Mouse (Mus musculus): ENCODE data around the gene Ccl9. TPM values are rescaled to one million over a fixed set of nuclear protein-coding genes. Genes with fewer than 3 reads are reported as not detected.

Ccl9 gene
- polyA plus RNA-seq, 1 experiment from 2014 or later, result 6.0 TPM

DNA sequence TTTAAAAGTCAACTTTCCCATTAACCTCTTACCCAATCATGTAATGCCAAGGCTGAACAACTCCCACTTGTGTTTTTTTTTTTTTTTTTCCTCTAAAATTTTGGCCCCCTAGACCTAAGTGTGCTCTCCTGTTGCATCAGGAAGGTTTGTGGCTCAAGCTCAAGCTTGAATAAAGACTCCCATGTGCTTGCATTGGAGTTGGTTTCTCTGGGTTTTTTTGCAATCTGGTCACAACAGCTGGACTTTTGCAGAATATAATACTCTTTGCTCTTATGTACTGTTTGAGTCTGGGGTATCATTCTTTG lies 5.0 kb upstream of the Ccl9 start:
- no peak overlapping the region for H3K27ac ChIP-seq (ENCODE audit: low read depth)
- no peaks in the 10 kb centered on the region for H3K4me1 ChIP-seq (replicated peaks; ENCODE audit: control insufficient read depth, insufficient read depth, low read length)
- no peak overlapping the region for H3K4me2 ChIP-seq (ENCODE audit: low read length)
- no peak overlapping the region for H3K9ac ChIP-seq (ENCODE audit: low read length)
- H3K4me3 ChIP-seq (ENCODE audit: low read depth, low read length), result no peak overlapping the region
- no peaks in the 10 kb centered on the region for H3K9me3 ChIP-seq (ENCODE audit: control insufficient read depth, low read length)
- H3K27me3 ChIP-seq (replicated peaks; ENCODE audit: control insufficient read depth, insufficient read depth, low read length), result no peaks in the 10 kb centered on the region
- DNase-seq (ENCODE audit: low spot score) (no peak), ATAC-seq (replicated peaks; ENCODE audit: low FRiP score, low TSS enrichment, low read depth) (no peak)
- H3K36me3 ChIP-seq (ENCODE audit: control insufficient read depth, insufficient read depth, low read length), result no peaks in the 10 kb centered on the region

- DNase-seq (ENCODE audit: low spot score) (no peak), ATAC-seq (replicated peaks; ENCODE audit: low FRiP score, low TSS enrichment, low read depth) (no peak)
- H3K27me3 ChIP-seq (replicated peaks; ENCODE audit: control insufficient read depth, insufficient read depth, low read length), result no peaks in the 10 kb centered on the region
- H3K9ac ChIP-seq (ENCODE audit: low read length), result no peak overlapping the region
- H3K4me3 ChIP-seq (ENCODE audit: low read depth, low read length), result no peak overlapping the region
- no peaks in the 10 kb centered on the region for H3K4me1 ChIP-seq (replicated peaks; ENCODE audit: control insufficient read depth, insufficient read depth, low read length)
- H3K4me2 ChIP-seq (ENCODE audit: low read length), result no peak overlapping the region
- H3K27ac ChIP-seq (ENCODE audit: low read depth), result no peak overlapping the region
- no peaks in the 10 kb centered on the region for H3K36me3 ChIP-seq (ENCODE audit: control insufficient read depth, insufficient read depth, low read length)
- no peaks in the 10 kb centered on the region for H3K9me3 ChIP-seq (ENCODE audit: control insufficient read depth, low read length)
- WGBS, result 47% methylated on average over 4 of the region's 4 CpGs
Measured at GRCm38 (mm10) chr11:83582626-83583449, 4.4 kb upstream of the Ccl9 start.

GRCm38 (mm10) chr11:83581626-83582610 lies 3.5 kb upstream of the Ccl9 start:
- no peaks in the 10 kb centered on the region for H3K9me3 ChIP-seq (ENCODE audit: control insufficient read depth, low read length)
- H3K4me2 ChIP-seq (ENCODE audit: low read length), result no peak overlapping the region
- no peaks in the 10 kb centered on the region for H3K36me3 ChIP-seq (ENCODE audit: control insufficient read depth, insufficient read depth, low read length)
- no peak overlapping the region for H3K27ac ChIP-seq (ENCODE audit: low read depth)
- no peak for ATAC-seq (replicated peaks; ENCODE audit: low FRiP score, low TSS enrichment, low read depth)
- no peak for DNase-seq (ENCODE audit: low spot score)
- H3K9ac ChIP-seq (ENCODE audit: low read length), result no peak overlapping the region
- H3K27me3 ChIP-seq (replicated peaks; ENCODE audit: control insufficient read depth, insufficient read depth, low read length), result no peaks in the 10 kb centered on the region
- H3K4me3 ChIP-seq (ENCODE audit: low read depth, low read length), result no peak overlapping the region
- WGBS, result 65% methylated on average over 4 of the region's 4 CpGs
- H3K4me1 ChIP-seq (replicated peaks; ENCODE audit: control insufficient read depth, insufficient read depth, low read length), result no peaks in the 10 kb centered on the region

DNA sequence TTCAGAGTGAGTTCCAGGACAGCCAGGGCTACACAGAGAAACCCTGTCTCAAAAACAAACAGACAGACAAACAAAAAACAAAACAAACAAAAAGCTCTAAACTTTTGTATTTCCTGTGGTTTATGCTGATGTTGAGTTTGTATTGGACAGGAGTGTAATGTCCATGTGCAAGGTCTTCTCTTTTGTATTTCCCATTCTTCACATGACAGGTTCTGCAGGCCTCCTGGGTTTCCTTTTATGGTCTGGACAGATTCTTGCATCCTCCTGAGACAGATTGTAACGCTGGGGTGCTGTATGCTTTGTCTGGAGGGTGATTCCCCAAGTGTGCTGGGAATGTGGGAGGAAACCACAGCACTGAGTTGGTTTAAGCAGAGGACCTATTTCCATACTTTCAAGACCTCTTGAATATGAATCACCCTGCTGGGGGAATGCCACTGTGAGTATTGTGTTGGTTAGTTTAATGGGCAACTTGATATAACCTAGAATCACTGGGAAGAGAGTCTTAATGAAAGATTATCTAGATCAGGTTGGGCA lies 2.3 kb upstream of the Ccl9 start:
- H3K9me3 ChIP-seq (ENCODE audit: control insufficient read depth, low read length), result no peaks in the 10 kb centered on the region
- no peak overlapping the region for H3K4me2 ChIP-seq (ENCODE audit: low read length)
- no peak for DNase-seq (ENCODE audit: low spot score)
- 71% methylated on average over 1 of the region's 1 CpGs for WGBS
- H3K36me3 ChIP-seq (ENCODE audit: control insufficient read depth, insufficient read depth, low read length), result no peaks in the 10 kb centered on the region
- H3K4me3 ChIP-seq (ENCODE audit: low read depth, low read length), result no peak overlapping the region
- H3K27me3 ChIP-seq (replicated peaks; ENCODE audit: control insufficient read depth, insufficient read depth, low read length), result no peaks in the 10 kb centered on the region
- H3K9ac ChIP-seq (ENCODE audit: low read length), result no peak overlapping the region
- no peak for ATAC-seq (replicated peaks; ENCODE audit: low FRiP score, low TSS enrichment, low read depth)
- no peaks in the 10 kb centered on the region for H3K4me1 ChIP-seq (replicated peaks; ENCODE audit: control insufficient read depth, insufficient read depth, low read length)
- H3K27ac ChIP-seq (ENCODE audit: low read depth), result no peak overlapping the region

GRCm38 (mm10) chr11:83578999-83579398 lies 563 bp upstream of the Ccl9 start:
- Histone ChIP-seq H3K9me3 (ENCODE audit: control insufficient read depth, low read length) (no peaks in the 10 kb centered on the region), H3K4me2 (ENCODE audit: low read length) (no peak overlapping the region), H3K36me3 (ENCODE audit: control insufficient read depth, insufficient read depth, low read length) (no peaks in the 10 kb centered on the region), H3K4me3 (ENCODE audit: low read depth, low read length) (no peak overlapping the region), H3K4me1 (replicated peaks; ENCODE audit: control insufficient read depth, insufficient read depth, low read length) (no peaks in the 10 kb centered on the region), H3K9ac (ENCODE audit: low read length) (no peak overlapping the region), H3K27me3 (replicated peaks; ENCODE audit: control insufficient read depth, insufficient read depth, low read length) (no peaks in the 10 kb centered on the region), H3K27ac (ENCODE audit: low read depth) (no peak overlapping the region)
- WGBS, result 80% methylated on average over 3 of the region's 3 CpGs
- ATAC-seq (replicated peaks; ENCODE audit: low FRiP score, low TSS enrichment, low read depth), result no peak
- DNase-seq (ENCODE audit: low spot score), result no peak

DNA sequence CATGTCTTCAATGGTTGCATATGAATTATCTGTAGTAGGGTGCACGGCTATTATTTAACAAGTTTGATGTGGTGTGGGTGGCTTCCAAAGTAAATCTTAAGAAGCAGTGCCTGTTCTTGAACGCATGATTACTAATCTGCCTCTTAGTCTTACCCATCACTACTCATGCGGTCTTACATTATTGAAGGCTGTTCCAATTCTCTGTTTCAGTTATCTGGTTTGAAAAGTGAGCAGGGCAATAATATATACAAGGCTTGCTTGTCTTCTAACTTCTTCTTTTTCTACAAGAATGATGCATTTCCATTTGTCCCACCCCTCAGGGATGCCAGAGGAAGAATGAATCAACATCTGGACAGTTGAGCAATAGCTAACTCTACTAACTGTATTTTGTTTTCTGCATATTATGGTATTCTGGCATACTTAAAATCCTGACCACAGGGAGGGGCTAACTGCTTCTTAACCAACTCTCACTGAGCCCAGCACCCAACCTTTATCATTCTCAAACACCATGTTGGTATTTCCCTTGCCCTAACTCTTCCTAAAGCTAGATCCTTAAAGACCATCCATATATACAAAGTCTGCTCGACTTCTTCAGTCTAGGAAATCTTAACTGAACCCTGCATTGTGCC lies 1.4 kb downstream of the Ccl9 start:
- Histone ChIP-seq H3K9me3 (ENCODE audit: control insufficient read depth, low read length) (no peaks in the 10 kb centered on the region), H3K27me3 (replicated peaks; ENCODE audit: control insufficient read depth, insufficient read depth, low read length) (no peaks in the 10 kb centered on the region), H3K27ac (ENCODE audit: low read depth) (no peak overlapping the region), H3K36me3 (ENCODE audit: control insufficient read depth, insufficient read depth, low read length) (no peaks in the 10 kb centered on the region), H3K4me3 (ENCODE audit: low read depth, low read length) (no peak overlapping the region), H3K4me1 (replicated peaks; ENCODE audit: control insufficient read depth, insufficient read depth, low read length) (no peaks in the 10 kb centered on the region), H3K9ac (ENCODE audit: low read length) (no peak overlapping the region), H3K4me2 (ENCODE audit: low read length) (no peak overlapping the region)
- ATAC-seq (replicated peaks; ENCODE audit: low FRiP score, low TSS enrichment, low read depth), result no peak
- WGBS, result 80% methylated on average over 4 of the region's 4 CpGs
- DNase-seq (ENCODE audit: low spot score), result no peak

- H3K4me2 ChIP-seq (ENCODE audit: low read length), result no peak overlapping the region
- no peaks in the 10 kb centered on the region for H3K4me1 ChIP-seq (replicated peaks; ENCODE audit: control insufficient read depth, insufficient read depth, low read length)
- no peaks in the 10 kb centered on the region for H3K27me3 ChIP-seq (replicated peaks; ENCODE audit: control insufficient read depth, insufficient read depth, low read length)
- no peak overlapping the region for H3K27ac ChIP-seq (ENCODE audit: low read depth)
- ATAC-seq (replicated peaks; ENCODE audit: low FRiP score, low TSS enrichment, low read depth) (no peak), DNase-seq (ENCODE audit: low spot score) (no peak)
- no peaks in the 10 kb centered on the region for H3K36me3 ChIP-seq (ENCODE audit: control insufficient read depth, insufficient read depth, low read length)
- H3K4me3 ChIP-seq (ENCODE audit: low read depth, low read length), result no peak overlapping the region
- 44% methylated on average over 9 of the region's 9 CpGs for WGBS
- no peak overlapping the region for H3K9ac ChIP-seq (ENCODE audit: low read length)
- H3K9me3 ChIP-seq (ENCODE audit: control insufficient read depth, low read length), result no peaks in the 10 kb centered on the region
Measured at GRCm38 (mm10) chr11:83572834-83573233, 5.6 kb downstream of the Ccl9 start.

DNA sequence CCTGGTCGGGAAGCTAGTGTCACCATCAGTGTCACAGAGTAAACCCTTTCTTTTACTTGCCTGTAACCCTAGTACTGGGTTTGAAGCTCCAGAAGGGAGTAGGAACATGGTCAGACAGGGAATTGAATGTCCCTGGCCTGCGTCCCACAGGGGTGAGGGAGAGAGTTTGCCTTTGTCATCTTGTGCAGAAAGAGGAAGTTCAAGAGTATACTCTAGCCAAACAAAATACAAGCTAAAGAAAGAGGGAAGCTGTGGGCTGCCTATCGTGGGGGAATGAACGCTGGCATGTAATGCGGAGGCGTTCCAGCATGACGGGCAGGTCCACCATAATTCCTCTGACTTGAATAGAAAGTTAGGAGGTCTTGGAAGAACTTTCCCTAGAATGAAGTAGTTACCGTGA lies 6.2 kb downstream of the Ccl9 start:
- Histone ChIP-seq H3K27me3 (replicated peaks; ENCODE audit: control insufficient read depth, insufficient read depth, low read length) (no peaks in the 10 kb centered on the region), H3K4me2 (ENCODE audit: low read length) (no peak overlapping the region), H3K4me1 (replicated peaks; ENCODE audit: control insufficient read depth, insufficient read depth, low read length) (no peaks in the 10 kb centered on the region), H3K9me3 (ENCODE audit: control insufficient read depth, low read length) (no peaks in the 10 kb centered on the region), H3K27ac (ENCODE audit: low read depth) (no peak overlapping the region), H3K9ac (ENCODE audit: low read length) (no peak overlapping the region), H3K4me3 (ENCODE audit: low read depth, low read length) (no peak overlapping the region), H3K36me3 (ENCODE audit: control insufficient read depth, insufficient read depth, low read length) (no peaks in the 10 kb centered on the region)
- ATAC-seq (replicated peaks; ENCODE audit: low FRiP score, low TSS enrichment, low read depth) (no peak), DNase-seq (ENCODE audit: low spot score) (no peak)
- 88% methylated on average over 8 of the region's 8 CpGs for WGBS
